Mouse (Mus musculus) spleen, postnatal 4 days (tissue): ENCODE data around the gene Spdye4a.

Experiments used
- DNase-seq, 2 experiments: peaks; one replicate each; pipeline ENCODE4 v3.0.0; 2022; ENCODE audit warnings: low spot score in 2 of 2

Spdye4a gene

DNA sequence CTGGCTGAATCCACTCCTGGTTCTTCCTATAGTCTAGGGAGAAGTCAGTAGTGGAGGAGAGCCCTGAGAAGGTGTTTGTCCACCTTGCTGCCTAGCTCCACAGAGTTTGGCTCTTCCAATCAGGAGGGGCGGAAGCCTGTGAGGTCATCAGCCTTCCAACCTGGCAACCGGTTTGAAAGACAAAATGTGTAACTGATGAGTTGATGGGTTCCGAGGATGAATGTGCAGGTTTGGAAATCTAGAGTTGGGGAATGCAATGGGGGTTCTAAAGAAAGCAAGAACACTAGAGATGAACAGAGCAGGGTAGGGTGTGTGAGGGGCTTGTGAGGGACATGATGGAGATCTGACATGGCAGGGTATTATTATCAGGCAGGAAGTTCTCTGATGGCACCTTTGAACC is at the start of gene Spdye4a:
TSS of gene Spdye4a (minus strand) at position 101 of the 400 bp plus-strand sequence.
- no peak for DNase-seq

DNA sequence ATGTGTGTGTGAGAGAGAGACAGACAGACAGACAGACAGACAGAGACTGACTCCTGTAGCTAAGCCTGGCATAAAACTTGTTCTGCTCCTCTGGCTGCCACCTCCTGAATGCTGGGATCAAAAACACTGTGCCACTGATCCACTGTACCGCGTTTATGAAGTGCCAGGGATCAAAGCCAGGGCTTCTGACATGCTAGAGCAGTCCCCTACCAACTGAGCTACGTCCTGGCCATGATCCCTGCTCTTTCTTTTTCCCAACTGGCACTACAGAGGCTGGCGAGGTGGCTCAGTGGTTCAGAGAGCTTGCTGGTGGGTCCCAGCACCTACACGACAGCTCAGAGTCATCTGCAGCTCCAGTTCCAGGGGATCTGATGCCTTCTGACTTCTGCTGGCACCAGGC is 49.1 kb upstream of the Spdye4a start:
- DNase-seq: no peak

DNA sequence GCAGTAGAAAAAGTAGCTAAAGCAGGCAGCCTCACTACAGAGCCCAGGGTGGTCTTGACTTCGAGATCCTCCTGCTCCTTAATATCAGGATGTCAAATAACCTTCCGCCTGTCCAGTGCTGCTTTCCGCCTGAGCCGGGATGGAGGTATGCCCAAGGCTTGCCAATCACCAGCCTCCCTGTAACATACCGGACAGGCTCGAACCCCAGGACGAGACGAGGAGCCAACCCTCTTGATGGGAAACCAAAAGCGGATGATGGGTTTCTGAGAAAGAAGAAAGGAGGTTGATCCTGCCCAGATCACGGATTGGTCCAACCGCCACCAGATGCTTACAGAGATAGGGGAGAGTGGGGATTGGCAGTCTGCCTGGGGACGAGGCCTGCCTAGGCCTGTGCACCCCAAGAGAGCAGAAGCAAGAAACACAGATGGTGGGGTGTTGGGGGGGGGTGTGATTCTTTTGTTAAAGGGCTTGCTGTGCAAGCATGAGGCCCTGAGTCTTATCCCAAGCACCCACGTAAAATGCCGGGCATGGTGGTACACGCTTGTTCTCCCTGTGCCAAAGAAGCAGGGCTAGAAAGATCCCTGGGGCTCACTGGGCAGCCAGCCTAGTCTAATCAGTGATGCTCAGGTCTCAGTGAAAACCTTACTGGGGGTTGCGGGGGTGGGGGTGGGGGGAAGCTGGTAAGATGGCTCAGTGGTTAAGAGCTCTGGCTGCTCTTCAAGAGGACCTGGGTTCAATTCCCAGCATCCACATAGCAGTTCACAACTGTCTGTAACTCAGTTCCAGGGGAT is 46.0 kb upstream of the Spdye4a start:
- peak in 1 of 2 experiments; percentile 70 for DNase-seq

DNA sequence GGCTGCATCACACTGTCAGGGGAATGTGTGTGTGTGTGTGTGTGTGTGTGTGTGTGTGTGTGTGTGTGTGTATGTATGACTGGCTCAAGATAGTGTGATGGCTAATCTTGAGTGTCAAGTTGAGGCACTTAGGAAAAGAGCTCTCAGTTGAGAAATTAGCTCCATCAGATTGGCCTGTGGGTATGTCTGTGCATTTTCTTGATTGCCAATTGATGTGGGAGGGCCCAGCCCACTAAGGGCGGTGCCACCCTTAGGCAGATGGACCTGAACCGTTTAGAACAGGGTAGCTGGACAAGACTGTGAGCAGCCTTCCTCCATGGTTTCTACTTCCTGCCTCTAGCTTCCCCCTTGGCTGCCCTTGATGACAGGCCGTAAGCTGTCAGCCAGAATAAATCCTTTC is 45.4 kb upstream of the Spdye4a start:
- DNase-seq: no peak

DNA sequence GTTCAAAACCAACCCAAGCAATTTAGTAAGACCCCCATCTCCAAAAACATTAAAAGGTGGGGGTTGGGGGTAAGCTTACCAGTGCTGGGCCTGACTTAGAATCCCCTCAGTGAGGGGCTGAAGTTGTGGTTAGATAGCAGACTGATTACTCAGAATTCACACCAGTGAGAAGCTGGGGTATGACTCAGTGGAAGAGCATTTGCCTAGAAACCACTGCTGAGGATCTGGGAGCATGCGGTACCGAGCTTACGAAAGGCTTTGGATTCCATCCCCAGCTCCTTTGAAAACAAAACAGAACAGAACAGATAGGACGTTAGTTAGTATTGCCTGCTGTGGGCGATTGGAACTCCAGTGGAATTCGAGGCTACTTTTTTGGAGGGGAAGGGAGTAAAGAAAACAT is 45.0 kb upstream of the Spdye4a start:
- no peak for DNase-seq

DNA sequence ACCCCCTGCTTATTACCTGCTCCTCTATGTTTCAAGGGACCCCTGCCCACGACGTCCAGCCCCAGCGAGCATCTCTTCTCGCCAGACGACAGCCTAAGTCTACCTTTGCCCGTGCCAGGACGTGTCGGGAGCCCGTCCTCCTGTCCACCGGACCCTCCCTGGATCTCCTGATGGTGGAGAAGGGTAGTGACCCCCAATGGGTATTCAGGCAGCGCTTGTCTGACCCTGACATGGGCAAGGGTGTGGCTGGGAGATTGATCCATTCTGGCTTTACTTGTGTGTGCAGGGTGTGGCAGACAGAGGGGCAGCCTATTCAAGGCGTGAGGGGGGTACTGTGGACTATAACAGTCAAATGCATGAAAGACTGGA is 43.4 kb upstream of the Spdye4a start:
- no peak for DNase-seq

DNA sequence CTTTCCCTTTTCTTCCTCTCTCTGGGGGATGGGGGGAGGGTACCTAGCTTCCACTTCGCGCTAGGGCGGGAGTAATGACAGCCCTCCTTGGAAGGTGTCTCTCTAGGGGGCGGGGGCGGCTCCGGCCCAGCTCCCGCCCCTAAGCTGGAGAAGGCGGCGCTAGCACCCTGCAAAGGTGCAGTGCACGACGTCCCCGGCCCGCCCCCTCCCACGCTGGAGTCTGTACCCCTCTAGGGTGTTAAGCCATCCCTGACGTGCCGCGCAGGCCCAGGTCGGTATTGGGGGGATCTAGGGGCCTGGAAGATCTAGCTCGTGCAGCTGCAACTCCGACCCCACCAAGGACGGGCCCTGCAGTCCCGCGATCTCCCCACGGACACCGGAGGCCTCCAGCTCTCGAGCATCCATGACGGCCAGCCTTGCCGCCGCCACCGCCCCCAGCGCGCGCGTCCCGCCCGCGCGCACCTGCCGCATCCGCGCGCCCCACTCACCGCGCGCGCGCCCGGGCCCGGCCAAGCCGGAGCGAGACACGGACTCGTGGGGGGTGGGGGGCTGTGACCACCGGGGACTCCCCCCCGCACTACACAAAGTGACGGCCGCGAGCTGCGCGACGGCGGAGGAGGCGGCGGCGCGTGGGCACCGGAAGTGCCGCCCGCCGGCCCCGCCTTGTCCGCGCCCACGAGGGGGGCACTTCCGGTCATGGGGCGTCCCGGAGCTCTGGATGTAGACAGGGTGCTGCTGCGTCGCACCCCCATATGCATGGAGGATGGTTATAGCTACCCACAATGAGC is 42.9 kb upstream of the Spdye4a start, which contains the start of gene Zfp316:
TSS of gene Zfp316 (minus strand) at position 660 of the 788 bp plus-strand sequence.
- DNase-seq: peak; percentile 28 to 71

DNA sequence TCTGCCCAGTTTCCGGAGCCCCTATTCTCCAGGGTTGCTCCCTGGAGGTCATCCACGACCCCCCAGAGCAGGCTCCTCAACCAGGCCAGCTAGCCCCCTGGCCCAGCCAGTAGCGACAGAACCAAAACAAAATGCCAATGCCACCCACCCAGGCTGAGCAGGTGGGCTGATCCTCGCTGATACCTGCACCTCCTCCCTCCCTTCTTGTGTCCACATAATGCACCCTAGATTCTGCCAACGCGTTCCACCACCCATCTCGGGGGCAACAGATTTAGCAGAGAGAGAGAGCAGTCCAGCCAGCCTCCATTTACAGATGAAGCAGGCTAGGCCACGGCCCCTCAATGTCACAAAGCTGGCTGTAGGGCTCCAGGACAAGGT is 42.3 kb upstream of the Spdye4a start:
- DNase-seq: no peak

DNA sequence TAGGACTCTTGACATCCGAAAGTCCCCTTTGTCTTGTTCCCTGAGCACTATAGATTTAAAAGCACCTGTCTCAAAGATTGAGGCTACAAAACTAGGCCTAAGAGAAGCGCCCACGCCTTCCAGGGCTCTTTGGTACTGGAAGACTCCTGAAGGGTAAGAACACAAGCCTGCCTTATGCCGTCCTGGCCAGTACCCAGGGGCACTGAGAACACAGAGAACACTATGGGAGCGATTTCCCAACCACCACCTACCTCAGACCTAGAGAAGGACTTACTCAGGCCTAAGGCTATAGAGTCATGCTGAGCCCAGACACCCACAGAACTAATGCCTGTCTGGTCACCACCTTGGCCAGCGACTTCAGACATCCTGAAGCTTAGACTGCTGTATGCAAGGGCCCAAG is 40.1 kb upstream of the Spdye4a start:
- no peak for DNase-seq

DNA sequence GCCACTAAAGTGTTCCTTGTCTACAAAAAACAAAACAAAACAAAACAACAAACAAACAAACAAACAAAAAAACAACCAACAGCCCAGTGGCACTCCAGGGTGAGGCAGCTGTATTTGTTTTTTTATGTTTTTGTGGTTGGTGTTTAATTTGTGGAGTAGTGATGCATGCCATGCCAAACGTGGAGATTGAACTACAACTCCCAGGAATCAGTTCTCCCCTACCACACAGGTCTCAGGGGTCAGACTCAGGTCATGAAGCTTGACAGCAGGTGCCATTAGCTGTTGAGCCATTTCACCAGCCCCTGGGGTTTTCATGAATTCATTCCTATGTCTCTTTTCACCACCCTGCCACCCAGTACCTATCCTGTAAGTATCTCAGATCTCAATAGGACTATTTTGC is 38.7 kb upstream of the Spdye4a start:
- DNase-seq: no peak

DNA sequence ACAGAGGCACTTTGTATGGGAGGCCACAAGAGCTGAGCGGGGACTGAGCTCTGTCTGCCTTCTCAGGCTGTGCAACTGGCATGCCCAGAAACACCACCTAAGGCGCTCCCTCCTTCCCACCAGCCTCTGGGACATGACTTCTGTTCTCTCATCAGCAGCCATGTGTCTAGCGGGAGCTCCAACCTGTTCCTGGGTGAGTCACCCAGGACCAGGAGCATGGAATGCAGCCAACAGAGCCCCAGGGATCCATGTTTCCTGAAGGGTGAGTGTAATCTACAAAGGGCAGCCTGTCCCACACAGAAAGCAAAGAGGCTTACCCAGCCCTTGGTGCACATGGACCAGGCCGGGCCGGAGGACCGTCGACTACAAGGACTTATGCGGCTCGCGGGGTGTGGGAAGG is 38.0 kb upstream of the Spdye4a start:
- DNase-seq: no peak

DNA sequence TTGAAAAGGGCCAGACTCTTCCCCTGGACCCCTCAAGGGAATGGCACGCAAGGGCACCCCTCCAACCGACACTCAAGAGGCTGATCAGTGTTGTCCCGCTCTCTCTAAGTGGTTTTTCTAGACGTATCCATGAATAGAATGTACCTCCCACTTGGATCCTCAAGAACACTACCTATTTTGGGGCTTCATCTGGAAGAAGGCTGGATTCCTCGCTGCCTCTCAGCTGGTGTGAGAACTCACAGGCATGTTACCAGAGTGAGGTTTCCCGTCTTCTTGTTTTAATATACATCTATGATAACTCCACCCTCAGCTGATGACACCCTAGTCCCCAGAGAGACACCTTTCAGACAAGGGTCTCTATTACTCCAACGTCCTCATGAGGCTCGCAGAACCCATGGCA is 34.9 kb upstream of the Spdye4a start:
- no peak for DNase-seq

DNA sequence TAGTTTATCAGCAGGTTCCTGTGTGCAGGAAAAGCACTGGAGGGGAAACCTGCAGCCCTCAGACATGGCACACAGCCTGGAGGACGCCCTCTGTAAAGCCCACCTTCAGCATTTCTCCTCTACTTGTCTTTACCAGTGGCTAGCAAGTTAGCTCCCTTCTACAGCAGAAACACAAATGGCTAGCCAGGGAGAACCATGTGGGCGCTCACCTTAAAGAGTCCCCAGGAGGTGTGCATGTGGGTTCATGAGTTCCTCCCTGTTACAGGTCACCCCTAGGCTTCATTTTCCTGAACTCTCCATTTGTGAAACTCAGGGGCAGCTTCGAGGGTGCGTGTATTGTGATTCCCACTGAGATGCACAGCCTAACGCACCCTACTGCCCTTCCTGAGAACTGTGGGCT is 29.1 kb upstream of the Spdye4a start:
- DNase-seq: no peak

DNA sequence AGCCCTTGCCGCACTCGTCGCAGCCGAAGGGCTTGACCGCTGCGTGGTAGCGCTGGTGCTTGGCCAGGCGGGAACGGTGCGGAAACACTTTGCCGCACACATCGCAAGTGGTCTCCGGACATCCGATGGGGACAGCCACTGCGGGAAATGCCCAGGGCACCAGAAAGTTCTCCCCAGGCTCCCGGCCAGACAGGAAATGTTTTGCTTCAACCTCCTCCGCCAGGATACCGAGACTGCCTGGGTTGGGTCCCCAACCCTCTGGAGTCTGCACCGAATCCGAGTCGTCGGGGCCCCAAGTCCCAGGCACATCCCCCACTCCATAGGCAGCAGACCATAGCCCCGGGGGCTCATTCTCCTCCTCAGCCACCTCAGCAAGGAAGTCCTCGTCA is 28.4 kb upstream of the Spdye4a start:
- no peak for DNase-seq

DNA sequence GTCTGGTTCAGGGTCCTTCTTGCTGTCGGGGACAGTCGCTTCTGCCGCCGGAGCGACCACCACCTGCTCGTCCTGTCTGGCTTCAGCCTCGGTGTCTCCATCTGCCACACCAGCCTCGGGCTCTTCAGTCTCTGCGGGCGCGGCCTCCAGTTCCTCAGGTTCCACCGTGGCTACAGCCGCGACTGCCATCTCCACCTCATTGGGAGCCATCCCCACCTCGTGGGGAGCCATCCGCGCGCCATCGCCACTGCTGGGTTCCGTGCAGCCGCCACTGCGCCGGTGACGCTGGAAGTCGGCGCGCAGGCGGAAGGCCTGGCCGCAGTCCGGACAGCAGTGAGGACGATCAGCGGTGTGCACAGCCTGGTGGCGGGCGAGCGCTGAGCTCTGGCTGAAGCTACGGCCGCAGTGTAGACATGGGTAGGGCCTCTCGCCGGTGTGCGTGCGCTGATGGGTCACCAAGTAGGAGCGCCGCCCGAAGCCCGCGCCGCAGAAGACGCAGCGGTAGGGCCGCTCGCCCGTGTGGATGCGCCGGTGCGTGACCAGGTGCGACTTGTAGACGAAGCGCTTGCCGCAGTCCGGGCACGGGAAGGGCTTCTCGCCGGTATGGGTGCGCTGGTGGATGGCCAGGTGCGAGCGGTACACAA is 27.9 kb upstream of the Spdye4a start:
- DNase-seq: no peak

DNA sequence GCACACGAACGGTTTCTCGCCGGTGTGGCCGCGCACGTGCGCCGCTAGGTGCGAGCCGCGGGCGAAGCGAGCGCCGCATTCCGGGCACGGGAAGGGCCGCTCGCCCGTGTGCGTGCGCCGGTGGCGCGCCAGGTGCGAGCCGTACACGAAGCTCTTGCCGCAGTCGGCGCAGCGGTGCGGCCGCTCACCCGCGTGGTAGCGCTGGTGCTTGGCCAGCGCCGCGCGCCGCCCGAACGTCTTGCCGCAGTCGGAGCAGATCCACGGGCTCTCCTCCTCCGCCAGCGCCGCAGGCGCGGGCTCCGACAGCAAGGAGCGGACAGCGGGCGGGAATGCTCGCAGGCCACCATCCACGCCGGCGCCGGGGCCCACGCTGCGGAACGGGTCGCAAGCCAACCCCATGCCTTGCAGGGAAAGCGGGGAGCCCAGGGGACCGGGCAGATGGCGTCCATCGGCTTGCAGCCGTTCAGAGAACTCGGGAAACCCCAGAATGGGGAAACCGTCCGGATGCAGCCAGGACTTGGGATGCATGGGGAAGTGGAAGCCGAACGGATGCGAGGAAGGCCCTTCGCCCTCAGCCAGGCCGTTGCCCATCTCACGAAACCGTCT is 27.3 kb upstream of the Spdye4a start:
- DNase-seq: no peak

DNA sequence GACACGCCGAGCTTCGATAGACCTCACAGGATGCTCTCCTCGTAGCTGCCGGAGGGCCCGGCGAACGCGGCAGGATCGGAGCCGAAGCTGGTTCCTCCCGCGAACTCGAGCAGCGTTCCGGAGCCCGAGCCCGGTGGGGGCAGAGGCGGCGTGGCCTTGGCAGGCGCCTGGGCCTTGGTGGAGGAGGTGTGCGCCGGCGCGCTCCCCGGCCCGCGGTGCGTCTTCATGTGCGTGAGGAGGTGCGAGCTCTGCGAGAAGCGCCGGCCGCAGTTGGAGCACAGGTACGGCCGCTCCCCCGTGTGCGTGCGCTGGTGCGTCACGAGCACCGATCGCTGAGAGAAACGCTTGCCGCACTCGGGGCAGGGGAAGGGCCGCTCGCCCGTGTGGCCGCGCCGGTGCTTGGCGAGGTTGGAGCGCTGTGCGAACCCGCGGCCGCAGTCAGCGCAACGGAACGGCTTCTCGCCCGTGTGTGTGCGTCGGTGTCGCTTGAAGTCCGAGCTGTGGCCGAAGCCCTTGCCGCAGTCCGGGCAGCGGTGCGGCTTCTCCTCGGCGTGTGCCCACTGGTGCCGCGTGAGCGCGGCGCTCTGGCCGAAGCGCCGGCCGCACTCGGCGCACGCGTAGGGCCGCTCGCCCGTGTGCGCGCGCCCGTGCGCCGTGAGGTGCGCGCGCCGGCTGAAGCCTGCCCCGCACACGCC is 26.6 kb upstream of the Spdye4a start:
- no peak for DNase-seq

DNA sequence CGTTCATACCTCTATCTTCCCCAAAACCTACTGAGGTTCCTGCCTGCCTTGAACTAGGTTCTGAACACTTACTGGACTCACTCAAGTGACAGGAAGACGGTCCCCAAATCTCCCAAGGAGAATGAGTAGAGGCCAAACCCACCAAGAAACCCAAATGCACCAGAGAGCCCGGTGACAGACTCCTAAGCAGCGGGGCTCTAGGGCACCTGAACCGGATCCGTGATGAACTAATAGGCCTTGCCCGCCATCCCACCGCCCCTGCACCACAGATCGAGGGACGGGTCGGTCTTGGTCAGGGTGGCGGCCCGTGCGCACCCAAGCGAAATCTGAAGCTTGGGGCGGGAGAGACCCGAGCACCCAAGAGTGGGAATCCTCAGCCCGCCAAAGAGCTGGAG is 26.1 kb upstream of the Spdye4a start:
- DNase-seq: no peak

DNA sequence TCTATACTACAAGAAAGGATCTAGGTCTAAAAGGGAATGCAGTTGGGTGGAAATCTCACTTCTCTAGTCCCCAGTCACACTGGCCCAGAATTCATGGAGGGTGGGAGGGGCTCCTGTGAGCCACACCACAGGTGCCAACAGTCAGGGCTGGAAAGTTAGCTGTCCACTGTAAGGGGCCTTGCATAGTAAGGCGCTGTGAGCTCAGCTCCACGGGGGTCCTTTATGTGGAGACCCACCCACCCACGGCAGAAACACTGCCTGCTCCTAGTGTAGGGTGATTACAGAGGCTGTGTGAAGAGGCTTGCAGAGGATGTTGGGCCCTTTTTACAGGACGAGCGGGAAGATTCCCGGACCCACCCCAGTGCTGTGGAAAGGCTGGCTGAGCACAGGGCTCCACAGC is 25.3 kb upstream of the Spdye4a start:
- no peak for DNase-seq

DNA sequence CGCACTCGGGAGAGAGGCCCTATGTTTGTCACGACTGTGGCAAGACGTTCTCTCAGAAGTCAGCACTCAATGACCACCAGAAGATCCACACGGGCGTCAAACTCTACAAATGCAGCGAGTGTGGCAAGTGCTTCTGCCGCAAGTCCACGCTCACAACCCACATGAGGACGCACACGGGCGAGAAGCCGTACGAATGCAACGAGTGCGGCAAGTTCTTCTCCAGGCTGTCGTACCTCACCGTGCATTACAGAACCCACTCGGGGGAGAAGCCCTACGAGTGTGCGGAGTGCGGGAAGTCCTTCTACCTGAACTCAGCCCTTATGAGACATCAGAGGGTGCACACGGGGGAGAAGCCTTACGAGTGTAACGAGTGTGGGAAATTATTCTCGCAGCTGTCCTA is 18.2 kb upstream of the Spdye4a start:
- DNase-seq: no peak

DNA sequence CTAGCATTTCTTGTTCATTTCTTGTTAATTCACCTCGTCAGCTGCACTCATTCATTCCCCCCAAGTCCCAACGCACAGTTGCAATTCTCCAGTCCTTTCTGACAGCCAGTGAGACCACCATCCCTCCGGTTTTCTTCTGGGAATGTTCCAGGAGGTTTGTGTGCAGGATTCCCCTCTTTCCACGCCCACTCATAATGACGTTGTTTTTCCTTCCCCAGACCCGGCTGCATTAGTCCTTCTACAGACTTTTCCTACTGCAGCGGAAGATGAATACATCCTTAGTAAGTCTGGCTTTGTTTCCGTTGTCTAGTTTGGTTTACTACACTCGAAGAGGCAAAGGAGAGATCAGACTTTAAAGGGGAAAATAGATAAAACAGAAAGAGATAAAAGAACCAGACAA is 9.3 kb upstream of the Spdye4a start:
- DNase-seq: no peak
